Mouse (Mus musculus) liver, adult 2 months (tissue): Measurements from ENCODE around the gene Abca14. TPM values are rescaled to one million over a fixed set of nuclear protein-coding genes. Genes with fewer than 3 reads are reported as not detected.
"Not testable (repeated sequence)": the region's sequence is repeated elsewhere in the genome, so short reads cannot be mapped to it uniquely, and the experiment has no call there.

ENCODE experiments used
- DNase-seq: peaks from one replicate; pipeline ENCODE4 v3.0.0-alpha.2; 2011; ENCODE audit warnings: low read depth, low spot score; ENCODE audit errors: extremely low read depth
- H3K27ac ChIP-seq: fragments of 200-500 bp; replicated peaks from 2 replicates; pipeline ENCODE4 v1.5.1; 2012; ENCODE audit warnings: low read depth, mild to moderate bottlenecking, control low read depth, inconsistent platforms, low read length; ENCODE audit not compliant: insufficient read depth
- H3K27me3 ChIP-seq: fragments of 200-500 bp; 2 replicates; pipeline ENCODE4 v1.6.1; 2012; ENCODE audit warnings: mild to moderate bottlenecking, moderate library complexity, low read length, inconsistent platforms; ENCODE audit not compliant: control insufficient read depth, insufficient read depth
- H3K36me3 ChIP-seq: fragments of 200-500 bp; 2 replicates; pipeline ENCODE4 v1.6.1; 2012; ENCODE audit warnings: low read length, inconsistent platforms; ENCODE audit not compliant: control insufficient read depth, insufficient read depth
- H3K4me1 ChIP-seq: fragments of 200-500 bp; 2 replicates; pipeline ENCODE4 v1.6.1; 2011; ENCODE audit warnings: low read length; ENCODE audit not compliant: control insufficient read depth, insufficient read depth
- H3K4me3 ChIP-seq: fragments of 200-500 bp; 2 replicates; pipeline ENCODE4 v1.5.1; 2011; ENCODE audit warnings: low read depth, mild to moderate bottlenecking, control low read depth, low read length, moderate library complexity; ENCODE audit not compliant: insufficient read depth
- H3K79me2 ChIP-seq: fragments of 200-500 bp; 2 replicates; pipeline ENCODE4 v1.6.1; 2012; ENCODE audit warnings: inconsistent platforms, mild to moderate bottlenecking, low read length, moderate library complexity; ENCODE audit not compliant: control insufficient read depth, insufficient read depth
- H3K9ac ChIP-seq: fragments of 200-500 bp; 2 replicates; pipeline ENCODE4 v1.6.1; 2012; ENCODE audit warnings: low read depth, mild to moderate bottlenecking, control low read depth, inconsistent platforms, low read length
- CTCF ChIP-seq: fragments of 200-500 bp; IDR thresholded peaks from 2 replicates; pipeline ENCODE4 v1.5.1; 2011; ENCODE audit warnings: low read depth, low read length, control low read depth
- POLR2A ChIP-seq: fragments of 200-500 bp; IDR thresholded peaks from 2 replicates; pipeline ENCODE4 v1.6.1; 2011; ENCODE audit warnings: low read length, control low read depth; ENCODE audit not compliant: insufficient read depth; ENCODE audit errors: extremely low read depth
- WGBS: fragments of 180-500 bp; shearing (Covaris S2); methylation state at CpG from one replicate; pipeline ENCODE4 v1.1.7; 2018; 5-methylcytosine and 5-hydroxymethylcytosine counted together
- polyA plus RNA-seq: library from polyadenylated mRNA; depleted of rRNA; stranded (reverse); fragments of >200 nt; gene quantifications from 2 replicates; pipeline ENCODE4 v1.2.3, GENCODE M21; 2012; rRNA removed
- total RNA-seq: library from RNA; depleted of rRNA; stranded (reverse); fragments of >200 nt; gene quantifications from 2 replicates; pipeline ENCODE4 v1.2.3, GENCODE M21; 2014; rRNA removed

Gene Abca14
- total and polyA plus RNA-seq, 2 experiments: 0.05 to 0.18 TPM

- no peak for DNase-seq
- 73% methylated on average over 1 of the region's 1 CpGs for WGBS
- H3K4me3 ChIP-seq: no peak overlapping the region
- H3K27me3 ChIP-seq: no peaks in the 10 kb centered on the region
- TF ChIP-seq POLR2A (no peak), CTCF (no peak)
- no peaks in the 10 kb centered on the region for H3K4me1 ChIP-seq
- no peaks in the 10 kb centered on the region for H3K36me3 ChIP-seq
- no peak overlapping the region for H3K27ac ChIP-seq
- no peak overlapping the region for H3K9ac ChIP-seq
- H3K79me2 ChIP-seq: no peaks in the 10 kb centered on the region
Observed at GRCm38 (mm10) chr7:120316086-120316485, 112.3 kb downstream of the Abca14 start.

- H3K79me2 ChIP-seq: no peaks in the 10 kb centered on the region
- WGBS: 28% methylated on average over 4 of the region's 4 CpGs
Observed at GRCm38 (mm10) chr7:120322963-120323362, 119.2 kb downstream of the Abca14 start.

GRCm38 (mm10) chr7:120325911-120326310, 122.2 kb downstream of the Abca14 start:
- not testable (repeated sequence) for H3K4me1 ChIP-seq, H3K36me3 ChIP-seq, H3K27ac ChIP-seq, H3K79me2 ChIP-seq, DNase-seq, H3K27me3 ChIP-seq, H3K4me3 ChIP-seq, H3K9ac ChIP-seq
- WGBS: 86% methylated on average over 2 of the region's 2 CpGs

More at GRCm38 (mm10) chr7:120322963-120323362, 119.2 kb downstream of the Abca14 start:
- no peaks in the 10 kb centered on the region for H3K27me3 ChIP-seq
- no peaks in the 10 kb centered on the region for H3K4me1 ChIP-seq
- TF ChIP-seq POLR2A (no peak), CTCF (no peak)
- no peaks in the 10 kb centered on the region for H3K36me3 ChIP-seq
- H3K27ac ChIP-seq: no peak overlapping the region
- no peak overlapping the region for H3K4me3 ChIP-seq
- no peak overlapping the region for H3K9ac ChIP-seq
- DNase-seq: peak; percentile 6

GRCm38 (mm10) chr7:120327220-120328073, 123.7 kb downstream of the Abca14 start:
- Histone ChIP-seq H3K4me3 (no peak overlapping the region), H3K27ac (no peak overlapping the region), H3K79me2 (no peaks in the 10 kb centered on the region), H3K4me1 (no peaks in the 10 kb centered on the region), H3K27me3 (no peaks in the 10 kb centered on the region), H3K9ac (no peak overlapping the region), H3K36me3 (no peaks in the 10 kb centered on the region)
- peak; percentile 6 for DNase-seq
- 11% methylated on average over 22 of the region's 22 CpGs for WGBS
- TF ChIP-seq CTCF: no peak
- TF ChIP-seq POLR2A: no peak

- 71% methylated on average over 22 of the region's 22 CpGs for WGBS
- TF ChIP-seq CTCF: no peak
- TF ChIP-seq POLR2A: no peak
- Histone ChIP-seq H3K27me3 (no peaks in the 10 kb centered on the region), H3K4me1 (no peaks in the 10 kb centered on the region), H3K79me2 (no peaks in the 10 kb centered on the region), H3K4me3 (no peak within 1 kb of the TSS), H3K9ac (no peak within 1 kb of the TSS), H3K27ac (no peak within 1 kb of the TSS), H3K36me3 (no peaks in the 10 kb centered on the region)
- DNase-seq: no peak
Observed at GRCm38 (mm10) chr7:120328087-120328793, 124.5 kb downstream of the Abca14 start, which contains the start of gene Abca15. TSS of gene Abca15 (plus strand) at chr7:120328670.

GRCm38 (mm10) chr7:120361159-120361558, 157.4 kb downstream of the Abca14 start:
- no peak overlapping the region for H3K4me3 ChIP-seq
- no peak for TF ChIP-seq POLR2A
- no peak for TF ChIP-seq CTCF
- H3K9ac ChIP-seq: no peak overlapping the region
- 52% methylated on average over 13 of the region's 13 CpGs for WGBS
- no peak for DNase-seq
- H3K27me3 ChIP-seq: no peaks in the 10 kb centered on the region
- H3K4me1 ChIP-seq: no peaks in the 10 kb centered on the region
- no peak overlapping the region for H3K27ac ChIP-seq
- H3K36me3 ChIP-seq: no peaks in the 10 kb centered on the region
- H3K79me2 ChIP-seq: no peaks in the 10 kb centered on the region

Other genes starting within 250 kb of the Abca14 start
- gene Dnah3, start 108.7 kb upstream of the Abca14 start, total RNA-seq: not detected in 2 replicates
- gene Dnah3, start 108.7 kb upstream of the Abca14 start, polyA plus RNA-seq: not detected in 2 replicates
- 3.0 and 3.5 TPM in 2 replicates for gene Tmem159, start 101.6 kb upstream of the Abca14 start, total RNA-seq
- gene Tmem159, start 101.6 kb upstream of the Abca14 start, polyA plus RNA-seq: 1.8 and 3.2 TPM in 2 replicates
- gene Zp2, start 58.7 kb upstream of the Abca14 start, total RNA-seq: not detected in 2 replicates
- not detected in 2 replicates for gene Zp2, start 58.7 kb upstream of the Abca14 start, polyA plus RNA-seq
- 36.0 and 40.0 TPM in 2 replicates for gene Anks4b, start 30.1 kb upstream of the Abca14 start, total RNA-seq
- 15.8 and 17.0 TPM in 2 replicates for gene Anks4b, start 30.1 kb upstream of the Abca14 start, polyA plus RNA-seq
- 1.0 and 1.4 TPM in 2 replicates for gene Crym, start 1.9 kb upstream of the Abca14 start, total RNA-seq
- gene Crym, start 1.9 kb upstream of the Abca14 start, polyA plus RNA-seq: 1.0 and 2.0 TPM in 2 replicates
- not detected in 2 replicates for gene Abca15, start 124.7 kb downstream of the Abca14 start, total RNA-seq
- gene Abca15, start 124.7 kb downstream of the Abca14 start, polyA plus RNA-seq: not detected in 2 replicates
- not detected in 2 replicates for gene Abca16, start 205.7 kb downstream of the Abca14 start, total RNA-seq
- gene Abca16, start 205.7 kb downstream of the Abca14 start, polyA plus RNA-seq: not detected in 2 replicates